Mouse (Mus musculus): ENCODE data around the gene Galp.

Galp gene

GRCm38 (mm10) chr7:6260004-6260403 lies 63.1 kb downstream of the Galp start:
- POLR2A ChIA-PET: interaction anchor here in 3 of 4 experiments (0.6 to 10.2 kb wide), 21 partner anchors 13 to 1246 kb away, joined by 3 to 139 read pairs (median 10); partner anchors contain the start of genes Fiz1 (in 1 of the 3), Peg3 (in 1 of the 3), Usp29 (in 1 of the 3) and Zfp444 (in 1 of the 3)
- CTCF ChIA-PET: interaction anchor here in 2 of 4 experiments (0.7 to 3.5 kb wide), 8 partner anchors 16 to 133 kb away, joined by 3 to 29 read pairs (median 10); partner anchors contain the start of gene Galp (in 1 of the 2)

GRCm38 (mm10) chr7:6262120-6262519 lies 65.2 kb downstream of the Galp start:
- POLR2A ChIA-PET: interaction anchor here in 3 of 4 experiments (0.7 to 10.2 kb wide), 7 partner anchors 20 to 101 kb away, joined by 3 to 139 read pairs (median 4); partner anchors contain the start of genes Galp (in 1 of the 3), Zfp444 (in 1 of the 3) and Zfp78 (in 1 of the 3)
- CTCF ChIA-PET: interaction anchor here (0.6 to 3.1 kb wide), 24 partner anchors 18 to 135 kb away, joined by 3 to 30 read pairs (median 6); partner anchors contain the start of genes Galp (in 2 of the 4) and Zfp444 (in 1 of the 4)

- CTCF ChIA-PET: interaction anchor here in 2 of 4 experiments (1.9 to 3.1 kb wide), 2 partner anchors 23 kb away, joined by 4 to 30 read pairs; no protein-coding TSS in a partner anchor
- POLR2A ChIA-PET: interaction anchor here in 1 of 4 experiments (10.2 kb wide), 1 partner anchor 20 kb away, joined by 139 read pairs; no protein-coding TSS in a partner anchor
These were observed 66.1 kb downstream of the Galp start for GRCm38 (mm10) chr7:6262984-6263383.

GRCm38 (mm10) chr7:6265695-6266094 lies 68.8 kb downstream of the Galp start:
- POLR2A ChIA-PET: interaction anchor here in 2 of 4 experiments (0.5 to 1.4 kb wide), 8 partner anchors 8 to 77 kb away, joined by 3 to 5 read pairs (median 3); no protein-coding TSS in a partner anchor
- CTCF ChIA-PET: interaction anchor here (0.6 to 1.3 kb wide), 6 partner anchors 17 to 53 kb away, joined by 3 to 6 read pairs (median 3); no protein-coding TSS in a partner anchor
